Mouse (Mus musculus): ENCODE data around the gene Gamt.

Gene Gamt

GRCm38 (mm10) chr10:80236145-80236825 is 24.5 kb downstream of the Gamt start:
- no peak for TF ChIP-seq GATA4 (IDR thresholded peaks at IDR 0.05; ENCODE audit: insufficient replicate concordance, low read length)

GRCm38 (mm10) chr10:80227877-80228775 is 32.7 kb downstream of the Gamt start:
- no peak for TF ChIP-seq GATA4 (IDR thresholded peaks at IDR 0.05; ENCODE audit: insufficient replicate concordance, low read length)

- no peak for TF ChIP-seq GATA4 (IDR thresholded peaks at IDR 0.05; ENCODE audit: insufficient replicate concordance, low read length)
Observed at GRCm38 (mm10) chr10:80227166-80227539, 33.7 kb downstream of the Gamt start.

GRCm38 (mm10) chr10:80226416-80227165 is 34.2 kb downstream of the Gamt start, which contains the start of gene Mum1:
TSS of gene Mum1 (plus strand) at chr10:80226434.
- TF ChIP-seq GATA4 (IDR thresholded peaks at IDR 0.05; ENCODE audit: insufficient replicate concordance, low read length): peak; percentile 33; the same call in 1 of the 2 replicates

- no peak; the same call in 1 of the 2 replicates for TF ChIP-seq GATA4 (IDR thresholded peaks at IDR 0.05; ENCODE audit: insufficient replicate concordance, low read length)
Observed at GRCm38 (mm10) chr10:80226071-80226415, 34.8 kb downstream of the Gamt start.

GRCm38 (mm10) chr10:80220676-80221075 is 40.1 kb downstream of the Gamt start:
- TF ChIP-seq GATA4 (IDR thresholded peaks at IDR 0.05; ENCODE audit: insufficient replicate concordance, low read length): no peak

- TF ChIP-seq GATA4 (IDR thresholded peaks at IDR 0.05; ENCODE audit: insufficient replicate concordance, low read length): no peak
Observed at GRCm38 (mm10) chr10:80215048-80215772, 45.6 kb downstream of the Gamt start.

GRCm38 (mm10) chr10:80208841-80209371 is 51.9 kb downstream of the Gamt start:
- no peak for TF ChIP-seq GATA4 (IDR thresholded peaks at IDR 0.05; ENCODE audit: insufficient replicate concordance, low read length)

- no peak for TF ChIP-seq GATA4 (IDR thresholded peaks at IDR 0.05; ENCODE audit: insufficient replicate concordance, low read length)
Observed at GRCm38 (mm10) chr10:80208248-80208647, 52.6 kb downstream of the Gamt start.
